Mouse (Mus musculus) embryonic facial prominence, embryonic 15.5 days (tissue): ENCODE data around the gene Dgki. TPM values are rescaled to one million over a fixed set of nuclear protein-coding genes. Genes with fewer than 3 reads are reported as not detected.

Experiments
- ATAC-seq: fragments of 200-750 bp; cut with Nextera tagmentation; 2 replicates; pipeline ENCODE4 v1.8.0; 2017; ENCODE audit warnings: low read depth, moderate TSS enrichment; ENCODE audit not compliant: insufficient number of reproducible peaks, low FRiP score, low TSS enrichment
- H3K27ac ChIP-seq: fragments of 300-500 bp; sonication (generic); replicated peaks from 2 replicates; pipeline ENCODE4 v1.5.1; 2015; ENCODE audit warnings: mild to moderate bottlenecking, inconsistent platforms
- H3K27me3 ChIP-seq: fragments of 300-500 bp; sonication (generic); 2 replicates; pipeline ENCODE4 v1.6.1; 2015; ENCODE audit warnings: inconsistent platforms
- H3K36me3 ChIP-seq: fragments of 300-500 bp; sonication (generic); 2 replicates; pipeline ENCODE4 v1.6.1; 2015; ENCODE audit warnings: mild to moderate bottlenecking, inconsistent platforms
- H3K4me1 ChIP-seq: fragments of 300-500 bp; sonication (generic); 2 replicates; pipeline ENCODE4 v1.6.1; 2015; ENCODE audit warnings: inconsistent platforms
- H3K4me2 ChIP-seq: fragments of 300-500 bp; sonication (generic); replicated peaks from 2 replicates; pipeline ENCODE4 v1.6.1; 2015; ENCODE audit warnings: mild to moderate bottlenecking, inconsistent platforms
- H3K4me3 ChIP-seq: fragments of 300-500 bp; sonication (generic); replicated peaks from 2 replicates; pipeline ENCODE4 v1.5.1; 2015; ENCODE audit warnings: mild to moderate bottlenecking, inconsistent platforms
- H3K9ac ChIP-seq: fragments of 300-500 bp; sonication (generic); 2 replicates; pipeline ENCODE4 v1.6.1; 2015; ENCODE audit warnings: inconsistent platforms
- H3K9me3 ChIP-seq: fragments of 300-500 bp; sonication (generic); replicated peaks from 2 replicates; pipeline ENCODE4 v1.6.1; 2016; ENCODE audit warnings: inconsistent platforms
- WGBS: fragments of 180-500 bp; shearing (Covaris S2); methylation state at CpG from one replicate; pipeline ENCODE4 v1.1.7; 2015; 5-methylcytosine and 5-hydroxymethylcytosine counted together
- polyA plus RNA-seq: library from polyadenylated mRNA; unstranded; fragments of >200 nt; fragmentation: Nextera tagmentation; extraction: Ambion mirVana; gene quantifications from 2 replicates; pipeline ENCODE4 v1.2.1, GENCODE M21; 2015

The Dgki gene
- polyA plus RNA-seq, 1 experiment from 2014 or later, result 0.83 TPM

DNA sequence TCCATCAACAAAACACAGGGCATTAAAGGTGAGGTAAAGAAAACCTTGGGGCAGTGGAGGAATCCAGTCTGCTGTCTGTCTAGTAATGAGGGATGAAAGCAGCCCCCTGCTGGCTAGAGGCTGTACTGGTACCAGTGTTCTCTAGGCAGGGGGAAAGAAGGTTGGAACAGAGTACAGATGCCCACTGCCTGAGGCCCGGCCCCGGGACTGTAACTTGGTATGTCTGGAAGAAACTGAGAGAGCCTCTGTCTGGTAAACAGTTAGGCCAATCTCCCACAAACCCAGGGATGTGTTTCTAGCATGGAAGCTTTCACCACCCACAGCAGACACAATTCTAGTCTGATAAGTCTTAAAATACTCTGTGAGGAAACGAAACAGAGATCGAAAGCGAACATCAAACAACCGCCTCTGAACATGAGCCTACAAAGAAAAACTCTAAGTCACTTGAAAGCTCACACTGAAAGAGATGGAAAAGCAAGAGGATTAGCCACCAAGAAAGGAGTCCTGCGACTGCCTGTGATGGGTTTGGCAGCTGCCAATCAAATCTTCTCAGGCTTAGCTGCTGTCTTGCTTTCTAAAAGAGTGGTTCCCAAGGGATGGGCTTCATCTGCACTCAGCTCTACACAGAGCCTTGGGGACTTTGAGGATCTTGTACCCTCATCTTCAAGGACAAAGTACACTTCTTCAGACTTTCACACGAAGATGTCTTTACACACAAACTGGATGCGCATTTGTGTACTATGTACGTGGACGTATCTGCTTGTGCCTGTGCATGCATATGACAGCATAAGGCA is 262.7 kb downstream of the Dgki start:
- ATAC-seq, result no peak

DNA sequence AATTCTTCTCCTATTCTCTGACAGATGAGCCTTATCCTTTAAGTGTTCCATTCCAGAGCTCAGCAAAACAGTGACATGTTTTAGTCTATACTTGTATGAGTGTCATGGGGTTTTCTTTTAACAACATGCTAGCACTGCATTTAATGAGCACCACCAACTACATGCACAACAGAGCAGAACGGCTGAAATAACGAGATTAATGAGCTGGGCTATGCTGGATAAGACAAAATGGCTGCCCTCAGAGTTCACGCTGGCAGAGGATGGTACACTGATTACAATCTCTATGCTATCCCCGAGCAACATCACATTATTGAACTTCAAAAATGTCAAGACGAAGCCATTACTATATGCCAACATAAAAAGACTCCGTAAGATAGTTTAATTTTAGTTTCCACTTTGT is 264.3 kb downstream of the Dgki start:
- Histone ChIP-seq H3K4me3 (no peak overlapping the region), H3K27ac (no peak overlapping the region), H3K4me2 (no peak overlapping the region), H3K36me3 (no peaks in the 10 kb centered on the region), H3K27me3 (no peaks in the 10 kb centered on the region), H3K9me3 (no peaks in the 10 kb centered on the region), H3K4me1 (0 out of 2 replicates have a peak, but pooled peaks cover 3% of the 10 kb centered on the region), H3K9ac (no peak overlapping the region)
- WGBS, result 86% methylated on average over 6 of the region's 6 CpGs
- no peak for ATAC-seq

More for the DNA sequence above, 262.7 kb downstream of the Dgki start:
- Histone ChIP-seq H3K4me1 (no peaks in the 10 kb centered on the region), H3K9ac (no peak overlapping the region), H3K36me3 (no peaks in the 10 kb centered on the region), H3K27me3 (no peaks in the 10 kb centered on the region), H3K4me2 (no peak overlapping the region), H3K4me3 (no peak overlapping the region), H3K9me3 (no peaks in the 10 kb centered on the region), H3K27ac (no peak overlapping the region)
- WGBS, result 65% methylated on average over 11 of the region's 11 CpGs

DNA sequence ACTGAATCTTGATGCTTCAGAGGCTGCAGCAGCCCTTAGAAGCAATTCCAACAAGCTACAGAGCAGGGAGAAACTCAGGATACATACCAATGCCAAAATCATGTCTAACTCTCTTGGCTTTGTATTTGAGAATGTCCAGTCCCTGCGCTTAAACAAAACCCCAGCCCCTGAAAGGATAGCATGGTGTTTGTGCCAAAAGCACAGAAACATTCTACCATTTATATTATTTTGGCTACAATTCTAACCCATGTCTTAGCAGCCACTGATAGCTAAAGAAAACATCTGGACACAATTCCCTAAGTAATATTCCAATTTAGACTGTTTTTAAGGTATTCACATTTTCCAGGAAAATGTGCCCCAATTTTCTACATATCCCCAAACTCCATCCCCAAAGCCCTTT is 269.0 kb downstream of the Dgki start:
- WGBS, result 63% methylated on average over 1 of the region's 1 CpGs
- Histone ChIP-seq H3K27ac (peak overlapping the region; percentile 65; the same call in 1 of the 2 replicates), H3K4me3 (no peak overlapping the region), H3K4me2 (no peak overlapping the region), H3K9ac (no peak overlapping the region), H3K36me3 (no peaks in the 10 kb centered on the region), H3K4me1 (peaks cover 7% of the 10 kb centered on the region; the same call in 1 of the 2 replicates), H3K27me3 (no peaks in the 10 kb centered on the region), H3K9me3 (no peaks in the 10 kb centered on the region)
- peak; percentile 78 for ATAC-seq

DNA sequence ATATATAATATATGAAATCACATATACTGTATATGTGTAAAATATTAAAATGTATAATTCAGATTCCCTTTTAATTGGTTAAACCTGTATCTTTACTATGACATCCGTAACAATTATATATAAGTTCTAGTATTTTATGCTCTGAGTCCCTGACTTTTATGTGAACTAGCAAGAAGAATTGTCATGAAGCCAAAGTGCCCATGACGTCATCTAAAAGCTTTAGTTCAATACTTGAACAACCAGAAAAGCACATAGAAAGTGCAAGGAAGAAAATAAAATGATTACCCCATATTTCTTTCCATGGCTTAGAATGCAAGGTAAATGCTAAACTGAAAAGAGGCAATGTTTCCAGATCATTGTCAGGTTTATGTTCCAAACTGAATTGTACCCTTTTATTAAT is 269.6 kb downstream of the Dgki start:
- Histone ChIP-seq H3K27me3 (no peaks in the 10 kb centered on the region), H3K9ac (no peak overlapping the region)
- WGBS, result 59% methylated on average over 2 of the region's 2 CpGs

DNA sequence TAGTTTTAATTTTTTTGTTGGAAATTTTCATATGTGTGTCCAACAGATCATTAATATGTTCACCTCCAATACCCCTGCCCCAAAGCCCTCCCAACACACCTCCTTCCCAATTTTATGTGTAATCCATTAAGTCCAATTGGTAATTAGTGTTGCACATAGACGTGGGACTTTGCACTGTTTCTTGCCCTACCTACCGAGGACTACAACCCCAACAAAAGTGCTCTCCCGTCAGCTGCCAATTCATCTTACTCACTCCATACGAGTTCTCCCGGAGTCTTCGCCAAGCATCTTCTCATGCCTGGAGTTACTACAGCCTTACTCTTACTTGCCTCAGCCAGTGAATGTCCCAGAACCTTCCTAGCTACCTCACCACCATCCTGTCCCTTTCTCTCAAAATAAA is 271.1 kb downstream of the Dgki start:
- ATAC-seq, result no peak
- 91% methylated on average over 6 of the region's 6 CpGs for WGBS
- no peaks in the 10 kb centered on the region for H3K36me3 ChIP-seq
- H3K27me3 ChIP-seq, result no peaks in the 10 kb centered on the region
- H3K9me3 ChIP-seq, result no peaks in the 10 kb centered on the region
- H3K4me1 ChIP-seq, result peaks cover 7% of the 10 kb centered on the region; the same call in 1 of the 2 replicates
- H3K27ac ChIP-seq, result no peak overlapping the region
- no peak overlapping the region for H3K9ac ChIP-seq
- no peak overlapping the region for H3K4me3 ChIP-seq
- H3K4me2 ChIP-seq, result no peak overlapping the region

More for the DNA sequence above, 269.6 kb downstream of the Dgki start:
- peak overlapping the region; percentile 65; the same call in 1 of the 2 replicates for H3K27ac ChIP-seq
- no peaks in the 10 kb centered on the region for H3K9me3 ChIP-seq
- no peak overlapping the region for H3K4me2 ChIP-seq
- no peaks in the 10 kb centered on the region for H3K36me3 ChIP-seq
- H3K4me3 ChIP-seq, result no peak overlapping the region
- no peak for ATAC-seq
- peaks cover 7% of the 10 kb centered on the region; the same call in 1 of the 2 replicates for H3K4me1 ChIP-seq

DNA sequence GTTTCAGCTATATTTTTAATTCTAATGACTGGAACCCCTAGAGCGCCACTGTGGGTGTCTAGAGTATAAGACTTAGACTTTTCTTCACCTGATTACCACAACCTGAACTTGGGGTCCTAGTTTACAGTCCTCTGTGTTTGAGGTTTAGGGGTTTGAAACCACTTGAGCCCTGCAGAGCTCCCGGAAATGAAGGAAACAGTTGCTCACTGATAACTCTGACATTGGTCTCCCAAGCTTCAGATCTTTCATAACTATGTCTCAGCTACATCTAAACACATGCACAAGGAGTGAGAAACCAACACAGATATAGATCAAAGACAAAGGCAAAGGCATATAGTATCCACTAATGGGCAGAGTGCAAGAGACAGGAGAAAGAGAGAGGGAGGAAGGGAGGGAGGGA is 271.7 kb downstream of the Dgki start:
- Histone ChIP-seq H3K27me3 (no peaks in the 10 kb centered on the region), H3K27ac (no peak overlapping the region), H3K9ac (no peak overlapping the region), H3K36me3 (no peaks in the 10 kb centered on the region), H3K4me1 (peaks cover 7% of the 10 kb centered on the region; the same call in 1 of the 2 replicates), H3K4me3 (no peak overlapping the region), H3K9me3 (no peaks in the 10 kb centered on the region), H3K4me2 (no peak overlapping the region)
- no peak for ATAC-seq
- whole genome bisulfite sequencing, result 95% methylated on average over 2 of the region's 2 CpGs

DNA sequence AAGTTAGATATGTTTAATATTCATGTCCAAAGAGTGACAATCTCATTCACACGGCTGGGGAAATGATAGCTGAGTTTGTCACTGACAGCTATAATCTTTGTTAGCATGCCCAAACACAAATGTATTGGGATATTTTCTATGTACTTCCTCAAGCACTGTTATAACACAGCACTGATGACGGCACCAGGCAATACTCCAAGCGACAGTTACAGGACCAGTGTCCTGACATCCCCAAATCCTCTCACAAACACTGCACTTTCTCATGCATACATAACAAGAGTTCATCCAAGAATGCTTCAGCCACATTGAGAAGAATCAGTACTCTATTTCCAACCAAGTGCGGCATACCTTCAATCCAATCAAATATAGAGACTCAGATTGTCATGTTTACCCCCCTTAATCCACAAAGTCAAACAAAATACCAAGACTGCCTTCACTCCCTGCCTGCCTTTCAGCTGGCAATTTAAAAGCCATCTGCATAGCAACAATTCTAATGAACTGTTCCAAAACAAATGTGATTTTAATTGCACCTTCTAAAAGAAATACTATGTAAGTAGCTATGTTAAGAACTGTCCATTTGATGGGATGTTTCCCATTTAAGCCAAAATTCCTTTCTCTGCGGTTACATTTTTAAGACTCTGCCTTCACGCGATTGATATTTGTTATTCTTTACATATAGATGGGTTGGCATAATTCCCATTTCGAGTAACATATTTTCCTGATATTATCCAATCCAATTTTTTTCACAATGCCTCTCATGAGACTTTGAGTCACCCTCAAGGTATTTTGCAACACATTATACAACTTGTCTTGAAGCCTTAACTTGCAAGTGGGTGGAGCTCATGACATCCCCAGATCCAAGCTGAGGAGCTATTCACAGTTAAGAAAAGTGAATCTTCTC is 273.4 kb downstream of the Dgki start:
- Histone ChIP-seq H3K4me1 (peaks cover 7% of the 10 kb centered on the region; the same call in 1 of the 2 replicates), H3K36me3 (no peaks in the 10 kb centered on the region), H3K9me3 (no peaks in the 10 kb centered on the region), H3K27ac (peak overlapping the region; percentile 24; the same call in 1 of the 2 replicates), H3K9ac (no peak overlapping the region), H3K4me2 (no peak overlapping the region), H3K4me3 (no peak overlapping the region), H3K27me3 (no peaks in the 10 kb centered on the region)
- no peak; the same call in 1 of the 2 replicates for ATAC-seq
- WGBS, result 39% methylated on average over 8 of the region's 8 CpGs

DNA sequence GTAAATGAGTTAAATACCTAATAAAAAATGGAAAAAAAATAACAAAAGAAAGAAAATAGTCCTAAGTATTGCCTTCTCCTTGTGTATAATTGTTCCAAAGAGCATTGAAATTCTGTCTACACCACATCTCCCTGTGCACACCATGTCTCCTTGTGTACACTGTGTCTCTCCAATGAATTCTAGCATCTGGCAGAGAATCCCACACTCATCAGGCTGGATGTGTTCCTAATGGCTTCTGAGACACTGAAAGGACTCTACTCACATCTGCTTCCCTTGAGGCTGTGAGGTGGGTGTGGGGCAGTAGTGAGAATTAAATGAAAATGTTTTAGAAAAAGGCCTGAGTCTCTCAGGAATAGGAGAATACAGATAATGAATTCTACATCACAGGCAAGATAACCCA is 283.9 kb downstream of the Dgki start:
- ATAC-seq, result no peak
- H3K9me3 ChIP-seq, result no peaks in the 10 kb centered on the region
- no peaks in the 10 kb centered on the region for H3K27me3 ChIP-seq
- H3K4me1 ChIP-seq, result no peaks in the 10 kb centered on the region
- no peak overlapping the region for H3K27ac ChIP-seq
- no peak overlapping the region for H3K4me2 ChIP-seq
- no peak overlapping the region for H3K9ac ChIP-seq
- no peaks in the 10 kb centered on the region for H3K36me3 ChIP-seq
- H3K4me3 ChIP-seq, result no peak overlapping the region

DNA sequence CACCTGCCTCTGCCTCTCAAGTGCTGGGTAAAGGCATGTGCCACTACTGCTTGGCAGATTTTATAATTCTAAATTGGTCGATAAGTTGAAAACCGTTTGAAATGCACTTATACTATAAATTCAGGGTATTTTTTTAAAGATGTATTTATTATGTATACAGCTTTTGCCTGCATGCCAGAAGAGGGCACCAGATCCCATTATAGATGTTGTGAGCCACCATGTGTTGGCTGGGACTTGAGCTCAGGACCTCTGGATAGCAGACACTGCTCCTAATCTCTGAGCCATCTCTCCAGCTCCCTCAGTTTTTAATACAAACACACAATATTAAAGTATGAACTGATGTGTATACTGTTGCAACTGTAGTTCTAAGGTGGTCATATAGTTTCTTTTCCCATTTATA is 288.4 kb downstream of the Dgki start:
- Histone ChIP-seq H3K9ac (no peak overlapping the region), H3K36me3 (no peaks in the 10 kb centered on the region), H3K27ac (no peak overlapping the region), H3K4me2 (no peak overlapping the region), H3K4me1 (no peaks in the 10 kb centered on the region), H3K9me3 (no peaks in the 10 kb centered on the region), H3K4me3 (no peak overlapping the region), H3K27me3 (no peaks in the 10 kb centered on the region)
- ATAC-seq, result no peak
- WGBS, result 78% methylated on average over 2 of the region's 2 CpGs

DNA sequence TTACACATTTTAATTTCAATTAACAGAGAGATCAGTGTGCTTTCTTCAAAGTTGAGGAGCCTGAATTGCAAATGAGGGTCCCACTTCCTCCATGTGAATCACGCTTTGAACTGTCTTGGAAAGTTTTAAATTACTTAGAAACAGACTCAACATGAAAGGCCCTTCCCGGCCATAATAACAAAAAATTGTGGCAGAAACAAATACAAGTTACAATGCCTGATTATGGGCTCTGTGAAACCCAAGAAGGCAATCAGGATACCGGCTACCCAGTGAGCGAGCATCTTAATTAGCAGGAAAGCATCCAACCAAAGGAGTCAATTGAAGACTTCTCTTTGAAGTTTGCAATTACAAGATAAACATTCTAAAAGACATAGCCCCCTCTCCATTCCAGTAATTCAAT is 292.4 kb downstream of the Dgki start:
- no peaks in the 10 kb centered on the region for H3K27me3 ChIP-seq
- H3K36me3 ChIP-seq, result no peaks in the 10 kb centered on the region
- no peak for ATAC-seq
- H3K27ac ChIP-seq, result no peak overlapping the region
- no peaks in the 10 kb centered on the region for H3K9me3 ChIP-seq
- no peaks in the 10 kb centered on the region for H3K4me1 ChIP-seq
- no peak overlapping the region for H3K4me3 ChIP-seq
- H3K4me2 ChIP-seq, result no peak overlapping the region
- no peak overlapping the region for H3K9ac ChIP-seq
- 30% methylated on average over 4 of the region's 4 CpGs for WGBS

DNA sequence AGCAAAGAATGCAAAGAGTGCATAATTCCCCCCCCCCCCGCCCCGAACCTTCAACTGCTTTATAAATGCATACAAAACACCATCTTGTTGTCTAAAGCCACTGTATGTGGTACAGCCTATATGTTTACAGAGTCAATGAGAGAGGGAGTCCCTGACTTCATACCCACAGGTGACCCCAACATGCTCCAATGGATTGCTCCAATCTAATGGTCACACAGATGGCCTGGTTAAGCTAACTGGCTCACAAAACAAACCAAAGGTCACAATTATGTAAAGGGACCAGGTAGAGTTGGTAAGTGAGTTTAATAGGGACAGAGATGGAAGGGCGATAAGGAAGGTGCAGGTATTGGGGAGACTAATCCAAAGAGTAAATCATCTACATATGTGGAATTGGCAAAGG is 295.1 kb downstream of the Dgki start:
- no peaks in the 10 kb centered on the region for H3K9me3 ChIP-seq
- no peaks in the 10 kb centered on the region for H3K27me3 ChIP-seq
- H3K4me1 ChIP-seq, result no peaks in the 10 kb centered on the region
- H3K4me2 ChIP-seq, result no peak overlapping the region
- no peak overlapping the region for H3K9ac ChIP-seq
- WGBS, result 78% methylated on average over 3 of the region's 3 CpGs
- no peak for ATAC-seq
- no peaks in the 10 kb centered on the region for H3K36me3 ChIP-seq
- H3K4me3 ChIP-seq, result no peak overlapping the region
- H3K27ac ChIP-seq, result no peak overlapping the region
